Mouse (Mus musculus) lung, adult 2 months (tissue): ENCODE results near the gene Pard6b.

Experiments
- CTCF ChIP-seq: fragments of 200-500 bp; IDR thresholded peaks from 2 replicates; pipeline ENCODE4 v1.5.1; 2011; ENCODE audit warnings: mild to moderate bottlenecking, low read length, control low read depth; ENCODE audit not compliant: insufficient read depth
- POLR2A ChIP-seq: fragments of 200-500 bp; IDR thresholded peaks from 2 replicates; pipeline ENCODE4 v1.6.1; 2011; ENCODE audit warnings: low read depth, mild to moderate bottlenecking, control low read depth, low read length, borderline replicate concordance; ENCODE audit errors: extremely low read depth

- TF ChIP-seq POLR2A (no peak), CTCF (no peak)
Observed at GRCm38 (mm10) chr2:168059200-168059790, 21.5 kb upstream of the Pard6b start.
